Mouse (Mus musculus): ENCODE measurements around the gene Med13l.

The Med13l gene

GRCm38 (mm10) chr5:118693996-118694395, 133.5 kb downstream of the Med13l start:
- no peak for DNase-seq (ENCODE audit: low spot score)

- no peak for DNase-seq (ENCODE audit: low spot score)
These were observed 136.6 kb downstream of the Med13l start for GRCm38 (mm10) chr5:118697073-118697472.

GRCm38 (mm10) chr5:118700978-118701377, 140.5 kb downstream of the Med13l start:
- DNase-seq (ENCODE audit: low spot score), result no peak

- DNase-seq (ENCODE audit: low spot score), result no peak
These were observed 142.2 kb downstream of the Med13l start for GRCm38 (mm10) chr5:118702674-118703073.

GRCm38 (mm10) chr5:118704148-118704547, 143.7 kb downstream of the Med13l start:
- DNase-seq (ENCODE audit: low spot score), result no peak

GRCm38 (mm10) chr5:118704960-118705359, 144.5 kb downstream of the Med13l start:
- no peak for DNase-seq (ENCODE audit: low spot score)

GRCm38 (mm10) chr5:118706009-118706408, 145.5 kb downstream of the Med13l start:
- DNase-seq (ENCODE audit: low spot score), result no peak

- DNase-seq (ENCODE audit: low spot score), result no peak
These were observed 145.9 kb downstream of the Med13l start for GRCm38 (mm10) chr5:118706414-118706813.

GRCm38 (mm10) chr5:118707501-118707900, 147.0 kb downstream of the Med13l start:
- DNase-seq (ENCODE audit: low spot score), result no peak

GRCm38 (mm10) chr5:118708215-118708949, 147.9 kb downstream of the Med13l start:
- no peak for DNase-seq (ENCODE audit: low spot score)

- no peak for DNase-seq (ENCODE audit: low spot score)
These were observed 149.4 kb downstream of the Med13l start for GRCm38 (mm10) chr5:118709847-118710251.

GRCm38 (mm10) chr5:118715518-118715917, 155.0 kb downstream of the Med13l start:
- no peak for DNase-seq (ENCODE audit: low spot score)

GRCm38 (mm10) chr5:118716295-118717271, 156.1 kb downstream of the Med13l start:
- no peak for DNase-seq (ENCODE audit: low spot score)

GRCm38 (mm10) chr5:118717456-118717855, 157.0 kb downstream of the Med13l start:
- no peak for DNase-seq (ENCODE audit: low spot score)

GRCm38 (mm10) chr5:118718070-118718469, 157.6 kb downstream of the Med13l start:
- no peak for DNase-seq (ENCODE audit: low spot score)

- DNase-seq (ENCODE audit: low spot score), result no peak
These were observed 160.9 kb downstream of the Med13l start for GRCm38 (mm10) chr5:118721416-118721815.

GRCm38 (mm10) chr5:118721848-118722247, 161.4 kb downstream of the Med13l start:
- DNase-seq (ENCODE audit: low spot score), result no peak

GRCm38 (mm10) chr5:118722456-118722855, 162.0 kb downstream of the Med13l start:
- DNase-seq (ENCODE audit: low spot score), result no peak

GRCm38 (mm10) chr5:118725425-118725824, 164.9 kb downstream of the Med13l start:
- DNase-seq (ENCODE audit: low spot score), result no peak

GRCm38 (mm10) chr5:118725886-118726505, 165.5 kb downstream of the Med13l start:
- DNase-seq (ENCODE audit: low spot score), result no peak

GRCm38 (mm10) chr5:118727336-118727735, 166.9 kb downstream of the Med13l start:
- no peak for DNase-seq (ENCODE audit: low spot score)

GRCm38 (mm10) chr5:118732221-118732620, 171.7 kb downstream of the Med13l start:
- DNase-seq (ENCODE audit: low spot score), result no peak

Data from layer of hippocampus, adult 9-10 months (tissue).